Mouse (Mus musculus) 416B (cell line): ENCODE results near the gene Pagr1b.

ENCODE experiments used
- DNase-seq: peaks from one replicate; pipeline ENCODE4 v3.0.0; 2011; ENCODE audit warnings: low read depth

Gene Pagr1b

DNA sequence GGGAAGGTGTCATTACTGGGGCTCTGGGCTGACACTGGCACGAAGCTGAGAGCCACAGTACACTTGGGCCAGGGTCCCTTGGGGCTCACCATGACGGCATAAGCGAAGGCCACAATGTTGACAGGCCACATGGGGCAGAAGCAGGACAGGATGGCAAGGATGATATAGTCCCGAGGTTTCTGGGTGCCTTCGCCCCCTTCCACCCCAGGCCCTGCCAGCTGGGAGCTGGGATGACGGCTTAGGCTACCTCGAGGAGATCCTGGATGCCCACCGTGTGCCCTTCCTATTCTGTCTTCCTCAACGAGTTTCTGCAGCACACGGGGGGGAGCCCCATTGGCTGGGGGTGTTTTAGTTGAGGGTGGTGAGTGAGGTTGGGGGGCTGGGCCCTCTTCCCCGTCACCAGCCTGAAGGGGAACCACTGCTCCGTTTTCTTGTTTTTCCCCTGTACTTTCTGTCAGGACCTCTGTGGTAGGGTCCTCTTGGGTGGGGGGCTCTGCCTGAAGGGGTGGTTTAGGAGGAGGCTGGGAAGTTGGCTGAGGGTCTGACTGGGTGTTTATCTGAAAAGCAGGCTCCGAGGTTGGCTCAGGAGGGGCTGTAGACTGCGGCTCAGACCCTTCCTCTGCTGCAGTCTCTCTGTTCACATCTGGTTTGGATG lies 3.1 kb upstream of the Pagr1b start:
- DNase-seq: no peak

DNA sequence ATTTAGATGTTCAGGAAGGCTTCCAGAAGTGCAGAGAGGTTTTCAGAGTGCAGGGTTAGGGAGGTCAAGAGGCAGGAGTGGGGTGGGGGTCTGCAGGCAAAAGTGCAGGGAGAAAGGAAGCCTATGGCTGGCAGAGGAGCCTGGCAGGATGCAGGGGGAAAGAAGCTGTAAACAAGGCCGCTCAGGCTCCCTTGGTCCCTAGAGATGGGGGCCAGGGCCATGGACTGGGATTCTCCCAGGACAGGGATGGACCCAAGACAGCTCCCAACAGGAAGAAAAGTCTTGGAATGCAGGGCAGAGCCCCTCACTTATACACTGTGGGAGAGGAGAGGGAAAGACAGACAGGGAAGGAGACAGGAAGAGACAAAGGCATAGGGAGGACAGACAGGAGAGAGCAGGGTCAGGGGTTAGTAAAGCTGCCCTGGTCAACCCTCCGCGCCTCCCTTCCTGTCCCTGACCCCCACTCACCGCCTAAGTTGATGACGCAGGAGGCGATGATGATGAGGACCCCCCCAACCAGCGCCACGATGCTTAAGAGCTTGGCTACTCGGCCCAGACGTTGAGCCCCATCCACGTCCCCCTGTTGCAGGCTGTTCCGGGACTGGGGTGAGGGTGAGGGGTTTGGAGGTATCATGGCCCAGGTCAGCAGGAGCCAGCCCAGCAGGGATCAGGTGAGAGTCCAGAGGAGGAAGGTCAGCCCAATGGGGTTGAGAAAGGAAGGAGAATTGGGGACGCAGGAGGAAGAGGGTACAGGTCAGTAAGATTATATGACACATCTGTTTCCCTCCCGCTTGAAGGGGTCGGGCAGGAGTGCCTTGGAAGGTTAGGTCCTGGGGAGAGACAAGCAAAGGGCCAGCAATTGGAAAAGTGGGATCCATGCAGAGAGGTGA lies 2.4 kb upstream of the Pagr1b start:
- DNase-seq: no peak

DNA sequence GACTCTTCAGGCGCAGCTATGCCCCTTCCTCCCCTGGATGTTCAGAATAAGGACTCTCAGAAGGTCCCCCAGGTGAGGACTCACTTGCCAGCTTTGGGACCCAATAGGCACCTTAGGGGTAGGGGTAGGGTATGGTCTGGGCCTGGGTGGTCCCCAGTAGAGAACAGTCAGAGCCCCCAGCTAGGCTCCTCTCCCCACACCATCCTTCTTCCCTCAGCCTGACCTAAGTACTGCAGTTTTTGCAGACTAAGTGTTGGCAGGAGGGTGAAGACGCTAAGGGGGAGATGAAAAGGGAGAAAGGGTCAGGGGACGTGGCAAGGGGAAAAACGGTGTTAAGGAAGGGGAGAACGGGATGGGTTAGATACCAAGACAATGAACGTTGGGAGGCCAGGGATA lies 1.7 kb upstream of the Pagr1b start:
- no peak for DNase-seq

DNA sequence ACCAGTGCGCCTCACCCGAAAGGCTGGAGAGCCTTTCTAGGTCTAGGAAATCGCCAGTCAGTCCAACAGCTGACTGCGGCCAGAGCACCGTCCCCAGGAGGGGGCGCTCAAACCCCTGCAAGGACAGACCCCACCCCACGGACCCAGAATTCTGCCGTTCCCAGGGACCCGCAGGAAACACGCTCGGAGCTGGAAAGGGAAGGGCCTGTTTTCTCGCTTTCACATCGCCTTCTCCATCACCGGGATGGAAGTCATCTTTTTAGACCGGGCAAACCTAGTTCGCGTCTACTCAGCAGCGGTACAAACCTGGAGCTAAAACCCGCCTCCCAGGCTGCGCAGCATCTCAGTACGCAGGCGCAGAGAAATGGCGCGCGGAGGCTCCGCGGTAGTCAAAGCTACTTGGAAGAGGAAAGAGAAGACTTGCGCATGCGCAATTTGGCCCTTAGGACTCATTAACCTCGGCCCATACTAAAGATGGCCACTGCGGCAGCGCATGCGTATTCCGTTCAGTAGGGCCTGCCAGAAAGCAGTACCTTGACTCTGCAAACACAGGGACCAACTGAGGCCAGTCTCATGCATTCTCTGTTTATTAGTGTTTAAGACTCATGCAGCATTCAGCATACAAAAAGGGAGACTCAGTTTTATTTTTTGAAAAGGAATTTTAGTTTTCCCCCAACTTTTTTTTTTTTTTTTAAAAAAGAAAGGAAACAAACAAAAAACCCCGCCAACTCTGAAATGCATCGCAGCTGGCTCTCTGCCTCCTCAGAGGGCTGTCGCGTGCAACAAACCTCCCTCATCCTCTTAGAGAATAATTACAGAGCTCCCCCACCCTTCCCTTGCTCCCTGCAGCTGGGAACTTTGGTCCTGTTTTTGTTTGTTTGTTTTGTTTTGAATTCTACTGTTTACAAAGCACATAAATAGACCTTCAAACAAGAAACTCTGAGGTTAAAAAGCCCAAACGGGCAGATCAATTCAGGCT lies 976 bp upstream of the Pagr1b start, which contains the start of gene Pagr1a:
Pagr1a (minus strand) TSS at position 382 of the 979 bp plus-strand sequence.
- DNase-seq: peak; percentile 100

DNA sequence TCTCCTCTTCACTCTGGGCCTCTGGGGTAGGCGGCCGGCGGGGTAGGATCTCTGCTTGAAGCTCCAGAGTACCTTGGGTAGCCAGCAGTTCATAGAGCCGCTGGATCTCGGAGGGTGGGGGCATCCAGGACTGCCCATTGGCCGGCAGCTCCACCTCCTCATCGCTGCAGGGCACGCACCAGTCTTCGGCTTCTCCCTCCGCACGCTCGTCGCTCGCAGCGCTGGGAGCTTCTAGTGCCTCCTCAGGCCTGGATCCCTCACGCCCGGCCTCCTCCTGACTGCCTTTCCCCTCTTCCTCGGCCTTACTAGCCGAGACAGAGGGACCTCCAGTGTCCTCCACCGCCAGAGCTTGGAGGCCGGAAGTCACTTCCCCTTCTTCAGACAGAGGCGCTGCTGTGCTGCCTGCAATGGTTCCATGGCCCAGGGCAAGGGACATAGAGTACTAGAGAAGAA lies 228 bp upstream of the Pagr1b start:
- no peak for DNase-seq

DNA sequence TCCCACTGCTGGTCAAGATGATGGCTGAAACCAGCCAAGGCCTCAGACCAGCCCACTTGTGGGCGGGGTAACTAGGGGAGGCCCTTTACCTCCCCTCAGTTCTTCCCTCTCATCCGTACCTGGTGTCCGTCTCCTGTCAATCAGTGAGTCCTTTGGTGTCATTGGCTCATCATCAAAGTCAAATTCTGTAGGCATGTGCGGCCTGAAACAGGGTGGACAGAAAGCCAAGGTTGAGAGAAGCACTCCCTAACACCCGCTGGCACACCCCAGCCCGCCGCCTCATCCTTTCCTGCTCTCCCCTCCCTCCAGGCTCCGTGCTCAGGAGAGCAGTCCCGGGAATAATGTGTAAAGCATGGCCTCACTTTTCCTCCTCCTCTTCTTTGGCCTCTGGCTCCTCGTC lies 203 bp downstream of the Pagr1b start:
- DNase-seq: peak; percentile 92

DNA sequence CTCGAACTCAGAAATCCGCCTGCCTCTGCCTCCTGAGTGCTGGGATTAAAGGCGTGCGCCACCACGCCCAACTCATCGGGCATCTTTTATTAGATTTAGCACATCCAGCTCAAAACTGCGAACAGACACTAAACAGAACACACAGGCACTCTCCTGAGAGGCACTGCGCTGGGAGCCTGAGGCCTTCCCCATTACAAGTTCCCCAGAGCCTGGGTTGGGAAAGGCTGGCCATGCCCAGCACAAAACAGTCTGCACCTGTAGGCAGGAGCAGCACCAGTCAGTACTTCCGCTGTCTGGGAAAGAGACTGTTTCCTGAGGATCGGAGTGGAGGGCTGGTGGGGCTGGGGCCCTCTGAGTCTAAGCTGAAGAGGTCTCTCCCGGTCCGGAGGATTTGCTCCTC lies 1.3 kb downstream of the Pagr1b start:
- DNase-seq: no peak

DNA sequence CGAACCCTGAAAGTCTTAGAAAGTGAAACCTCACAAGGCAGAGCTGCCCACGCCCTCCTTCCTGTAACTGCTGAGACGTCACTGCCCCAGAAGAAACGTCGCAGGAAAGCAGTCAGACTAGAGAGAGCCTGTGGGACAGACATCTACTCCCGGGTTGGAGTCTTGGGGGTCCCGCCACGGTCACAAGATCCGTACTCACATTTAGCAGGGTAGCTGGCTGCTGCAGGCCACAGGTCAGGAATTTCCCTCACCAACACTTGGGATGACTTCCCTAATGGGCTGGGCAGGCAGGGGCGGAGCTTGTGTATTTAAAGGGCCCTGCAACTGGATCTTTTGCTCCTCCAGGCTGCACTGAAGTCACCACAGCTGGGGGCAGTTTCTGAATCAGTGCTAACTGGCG lies 2.0 kb downstream of the Pagr1b start, which contains the start of gene Mvp:
Mvp (minus strand) TSS at position 302 of the 400 bp plus-strand sequence.
- DNase-seq: peak; percentile 79

DNA sequence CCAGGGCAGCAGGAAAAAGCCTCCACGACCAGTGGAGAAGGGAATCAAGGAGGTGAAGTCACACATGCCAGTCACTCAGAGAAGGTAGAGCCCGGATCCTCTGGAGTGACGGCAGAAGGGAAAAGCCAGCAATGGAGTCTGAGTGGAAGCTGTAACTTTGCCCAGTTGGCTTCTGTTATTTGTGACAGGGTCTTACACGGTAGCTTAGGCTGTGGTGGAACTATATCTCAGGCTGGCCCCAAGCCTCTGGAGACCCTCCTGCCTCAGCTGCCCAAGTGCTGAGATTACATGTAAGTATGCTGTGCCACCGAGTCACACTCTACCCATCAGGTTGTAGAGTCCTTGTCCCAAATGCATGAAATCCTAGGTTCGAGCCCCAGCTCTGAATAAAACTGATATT lies 2.9 kb downstream of the Pagr1b start:
- no peak for DNase-seq

DNA sequence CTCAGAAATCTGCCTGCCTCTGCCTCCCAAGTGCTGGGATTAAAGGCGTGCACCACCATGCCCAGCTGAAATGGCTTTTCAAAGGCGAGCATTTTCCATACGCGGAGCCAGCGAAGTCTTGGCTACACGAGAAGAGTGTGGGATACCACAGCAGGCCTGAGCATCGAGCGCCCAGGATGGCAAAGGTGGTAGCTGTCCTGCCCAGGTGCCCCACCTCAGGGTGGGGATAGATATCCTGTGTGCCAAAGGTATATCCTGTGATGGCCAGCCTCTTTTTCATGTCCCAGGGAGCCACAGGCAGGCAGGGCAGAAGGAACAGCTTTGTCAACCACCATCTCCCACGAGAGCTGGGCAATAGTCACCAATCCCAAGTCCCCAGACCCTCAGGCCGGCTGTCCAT lies 3.4 kb downstream of the Pagr1b start:
- no peak for DNase-seq

DNA sequence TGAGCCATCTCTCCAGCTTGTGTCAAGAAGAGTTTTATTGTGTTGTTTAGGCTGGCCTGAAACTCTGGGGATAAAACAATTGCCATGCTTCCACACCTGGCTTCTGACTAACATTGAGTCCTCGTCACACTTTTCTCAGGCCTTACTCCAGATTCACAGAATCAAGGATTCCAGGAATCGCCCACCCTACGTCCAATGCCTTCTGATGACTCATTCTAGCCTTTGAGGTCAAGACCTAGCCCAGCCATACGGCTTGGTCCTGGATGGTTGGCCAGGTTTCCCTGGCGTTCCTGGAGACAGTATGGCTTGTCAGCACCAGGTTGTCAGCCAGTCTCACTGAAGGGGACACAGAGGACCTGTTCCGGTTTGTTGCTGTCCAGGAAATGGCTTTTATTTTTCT lies 3.9 kb downstream of the Pagr1b start:
- DNase-seq: no peak

DNA sequence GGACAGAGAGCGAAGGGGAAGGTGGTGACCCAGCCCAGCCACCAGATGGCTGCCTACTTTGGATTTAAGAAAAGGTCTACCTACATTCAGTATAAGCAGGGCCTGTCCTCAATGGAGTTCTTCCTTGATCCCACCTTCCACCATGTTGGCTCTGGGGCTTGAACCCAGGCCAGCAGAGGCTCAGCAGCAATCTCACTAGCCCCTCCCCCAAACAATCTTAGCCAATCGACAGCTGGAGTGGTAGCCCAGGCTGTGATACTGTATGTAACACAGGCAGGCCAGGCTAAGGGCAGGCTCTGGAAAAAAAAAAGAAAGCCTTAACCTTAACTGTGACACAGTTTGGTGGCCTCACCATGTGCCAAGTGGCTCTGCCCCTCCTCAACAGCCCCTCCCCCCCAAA lies 4.6 kb downstream of the Pagr1b start:
- DNase-seq: no peak

DNA sequence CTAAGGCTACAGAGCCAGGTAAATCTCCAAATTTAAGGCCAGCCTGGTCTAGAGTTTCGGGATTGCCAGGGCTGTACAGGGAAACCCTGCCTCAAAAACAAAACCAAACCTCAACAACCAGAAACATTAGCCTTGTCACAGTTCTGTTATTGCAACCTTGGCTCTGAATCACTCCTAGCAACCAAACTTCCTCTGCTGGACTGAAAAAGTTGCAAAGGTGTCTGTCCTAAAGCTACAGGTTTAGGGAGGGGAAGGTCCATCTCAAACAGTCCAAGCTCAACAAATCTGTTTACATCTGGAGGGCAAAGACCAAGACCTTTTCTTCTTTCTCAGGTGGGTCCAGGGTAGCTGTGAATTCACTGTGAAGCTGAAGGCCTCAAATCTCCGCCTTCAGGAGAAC lies 5.2 kb downstream of the Pagr1b start:
- peak; percentile 32 for DNase-seq

DNA sequence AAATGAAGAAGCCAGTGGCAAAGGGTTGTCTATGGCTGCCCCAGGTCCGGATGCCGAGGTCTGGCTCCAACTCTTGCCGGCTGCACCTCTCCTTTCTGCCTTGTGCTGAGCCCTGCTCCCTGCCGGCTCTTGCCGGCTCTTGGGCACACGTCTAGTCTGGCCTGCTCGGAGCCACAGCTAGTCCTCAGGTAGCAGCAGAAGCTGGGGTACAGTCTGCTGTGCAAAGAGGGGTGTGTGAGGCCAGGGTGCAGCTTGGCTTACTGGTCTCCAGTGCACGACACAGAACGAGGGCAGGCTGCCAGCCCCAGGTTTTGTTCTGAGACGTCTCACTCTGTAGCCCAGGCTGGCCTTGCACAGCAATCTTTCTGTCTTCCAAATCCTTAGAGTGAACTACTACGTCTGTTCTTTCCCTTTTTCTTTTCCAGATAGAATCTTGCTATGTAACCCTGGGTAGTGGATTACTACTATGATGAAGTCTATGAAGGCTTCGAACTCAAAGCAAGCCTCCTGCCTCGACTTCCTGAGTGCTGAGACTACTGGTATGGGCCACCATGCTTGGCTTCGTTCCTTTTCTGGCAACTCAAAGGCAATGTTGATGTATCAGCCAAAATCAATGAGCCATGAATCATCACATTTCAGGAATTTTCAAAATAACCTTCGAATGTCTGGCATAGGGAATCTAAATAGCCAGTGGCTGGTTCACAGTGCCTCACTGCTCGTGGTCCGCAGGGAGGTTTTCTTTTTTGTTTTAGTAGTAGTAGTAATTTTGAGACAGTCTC lies 6.8 kb downstream of the Pagr1b start:
- no peak for DNase-seq

DNA sequence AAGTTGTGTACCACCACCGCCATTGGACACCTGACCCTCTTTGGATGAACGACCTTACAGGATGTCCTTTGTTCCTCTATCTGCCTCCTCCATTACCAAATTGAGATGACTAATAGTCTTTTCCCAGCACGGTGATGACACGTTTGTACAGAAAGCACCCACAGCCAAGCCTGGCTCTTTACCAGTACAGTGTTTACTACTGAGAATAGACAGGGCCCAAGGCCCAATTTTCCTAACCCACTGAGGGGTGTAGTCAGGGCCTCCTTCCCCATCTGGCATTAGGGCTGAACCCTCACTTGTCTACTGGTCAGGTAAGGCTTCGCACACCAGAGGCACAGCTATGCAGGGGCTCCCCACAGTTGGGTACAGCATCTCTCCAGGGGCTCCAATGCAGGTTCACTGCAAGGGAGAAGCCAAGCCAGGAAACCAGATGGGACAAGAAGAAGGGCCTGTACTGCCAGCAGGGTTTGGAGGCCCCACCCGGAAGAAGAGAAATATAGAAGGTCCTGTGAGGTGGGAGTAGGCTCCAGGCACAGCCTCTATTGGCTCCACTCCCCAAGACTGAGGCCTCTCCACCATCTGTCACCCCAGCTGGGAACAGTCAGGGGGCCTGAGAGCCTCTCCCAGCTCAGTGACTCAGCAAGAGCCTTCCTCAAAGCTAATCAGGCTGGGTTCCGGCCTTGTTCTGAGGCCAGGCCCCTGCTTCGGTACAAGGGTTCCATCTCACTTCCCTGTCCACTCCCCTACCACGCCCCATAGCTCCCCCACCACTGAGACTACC lies 7.9 kb downstream of the Pagr1b start:
- peak; percentile 93 for DNase-seq

DNA sequence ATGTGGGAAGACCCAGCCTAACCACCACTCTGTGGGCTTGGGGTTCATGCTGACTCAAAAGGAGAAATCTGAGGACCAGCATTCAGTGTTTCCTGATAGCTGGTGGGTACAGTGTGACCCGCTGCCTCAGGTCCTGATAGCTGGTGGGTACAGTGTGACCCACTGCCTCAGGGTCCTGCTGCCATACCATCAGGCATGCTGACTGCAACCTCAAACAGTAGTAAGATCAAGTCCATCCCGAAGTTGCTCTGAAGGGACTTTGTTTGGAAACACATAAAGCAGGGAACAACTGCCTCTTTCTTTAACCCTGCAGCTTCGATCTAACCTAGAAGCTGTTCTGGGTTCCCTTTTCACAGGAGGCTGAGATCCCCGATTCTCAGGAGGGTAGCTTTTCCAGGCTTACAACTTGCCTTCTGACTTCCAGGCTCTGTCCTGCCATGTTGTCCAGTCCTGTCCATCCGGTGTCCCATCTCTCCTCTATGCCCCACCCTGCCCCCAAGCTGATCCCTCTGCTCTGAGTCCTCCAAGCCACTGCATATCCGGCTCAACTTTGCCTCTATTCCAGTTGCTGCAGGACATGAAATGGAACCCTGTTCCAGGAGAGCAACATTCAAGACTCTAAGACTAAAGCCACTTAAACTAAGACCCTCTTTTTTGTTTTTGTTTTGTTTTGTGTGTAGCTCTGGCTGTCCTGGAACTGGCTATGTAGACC lies 8.8 kb downstream of the Pagr1b start:
- DNase-seq: no peak

DNA sequence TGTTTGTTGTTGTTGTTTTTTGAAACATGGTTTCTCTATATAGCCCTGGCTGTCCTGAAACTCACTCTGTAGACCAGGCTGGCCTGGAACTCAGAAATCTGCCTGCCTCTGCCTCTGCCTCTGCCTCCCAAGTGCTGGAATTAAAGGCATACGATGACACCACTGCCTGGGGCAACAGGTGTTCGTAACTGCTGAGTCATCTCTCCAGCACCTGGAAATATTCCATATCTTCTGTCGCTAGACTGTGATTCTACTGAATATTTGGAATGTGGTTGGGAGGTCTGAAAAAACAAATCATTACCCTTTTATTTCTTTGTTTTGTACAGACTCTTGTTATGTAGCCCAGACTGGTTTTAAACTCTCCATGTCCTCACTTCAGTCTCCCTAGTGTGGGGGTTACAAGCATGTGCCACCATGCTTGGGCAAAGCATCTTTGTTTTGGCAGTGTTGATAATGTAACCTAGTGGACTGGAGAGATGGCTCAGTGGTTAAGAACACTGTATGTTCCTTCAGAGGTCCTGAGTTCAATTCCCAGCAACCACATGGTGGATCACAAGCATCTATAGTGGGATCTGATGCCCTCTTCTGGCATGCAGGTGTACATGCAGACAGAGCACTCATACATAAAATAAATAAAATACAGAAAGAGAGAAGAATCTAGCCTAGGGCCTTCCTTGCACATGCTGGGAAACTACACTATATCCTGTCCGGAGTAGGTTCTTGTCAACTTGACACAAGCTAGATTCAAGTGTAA lies 12.0 kb downstream of the Pagr1b start:
- no peak for DNase-seq

DNA sequence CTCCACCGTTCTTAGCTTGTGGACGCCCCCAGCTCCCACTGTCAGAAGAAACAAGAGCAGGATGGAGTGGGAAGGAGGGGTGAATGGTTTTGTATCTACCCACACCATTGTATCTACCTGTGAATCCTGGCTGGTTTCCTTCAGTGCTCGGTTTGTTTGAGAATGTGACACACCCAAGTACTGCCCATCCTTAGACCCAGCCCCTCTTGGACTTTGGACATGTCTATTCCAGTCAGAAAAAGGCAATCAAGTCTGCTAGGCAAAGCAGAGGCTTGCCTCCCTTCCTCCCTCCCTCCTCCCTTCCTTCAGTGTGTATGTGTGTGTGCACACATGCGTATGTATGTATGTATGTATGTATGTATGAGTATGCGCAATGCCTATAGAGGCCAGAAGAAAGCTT lies 12.7 kb downstream of the Pagr1b start:
- no peak for DNase-seq

DNA sequence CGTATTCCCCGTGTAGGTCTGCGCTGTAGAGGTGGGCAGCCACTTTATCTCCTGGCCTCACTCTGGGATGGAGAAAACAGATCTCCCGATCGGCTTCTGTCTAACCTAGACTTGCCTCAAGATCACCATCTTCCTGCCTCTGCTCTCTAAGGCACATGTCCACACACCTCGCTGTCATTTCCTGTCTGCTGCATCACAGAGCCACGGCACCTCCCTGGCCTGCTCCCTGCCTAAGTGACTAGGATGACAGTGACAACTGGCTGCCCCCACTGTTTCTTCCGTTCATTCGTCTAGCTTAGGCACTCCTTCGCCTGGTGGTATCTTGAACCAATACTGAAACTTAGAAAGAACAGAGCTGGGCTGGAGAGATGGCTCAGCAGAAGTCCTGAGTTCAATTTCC lies 16.7 kb downstream of the Pagr1b start:
- DNase-seq: peak; percentile 48
